Mouse (Mus musculus) adipose tissue, adult 10 weeks (tissue): Measurements from ENCODE around the gene Olfr564. TPM values are rescaled to one million over a fixed set of nuclear protein-coding genes. Genes with fewer than 3 reads are reported as not detected.

ENCODE experiments used
- polyA plus RNA-seq: library from polyadenylated mRNA; stranded (reverse); fragments of 350-450 nt; fragmentation: Illumina TruSeq; extraction: RNeasy Lipid Tissue Mini Kit (QIAGEN cat#74804); gene quantifications from one replicate; pipeline ENCODE4 v1.2.3, GENCODE M21; 2014; ENCODE audit warnings: low read depth, low replicate concordance

Olfr564 gene
- not detected for polyA plus RNA-seq

GRCm38 (mm10) chr7:102803180-102803579, at the start of gene Olfr564:
Olfr564 (plus strand) TSS chr7:102803480.

GRCm38 (mm10) chr7:102759266-102759665, 44.0 kb upstream of the Olfr564 start, which contains the start of the genes Olfr560 and Olfr78:
Olfr560 (minus strand) TSS chr7:102759366.
Olfr78 (minus strand) TSS chr7:102759471.

DNA sequence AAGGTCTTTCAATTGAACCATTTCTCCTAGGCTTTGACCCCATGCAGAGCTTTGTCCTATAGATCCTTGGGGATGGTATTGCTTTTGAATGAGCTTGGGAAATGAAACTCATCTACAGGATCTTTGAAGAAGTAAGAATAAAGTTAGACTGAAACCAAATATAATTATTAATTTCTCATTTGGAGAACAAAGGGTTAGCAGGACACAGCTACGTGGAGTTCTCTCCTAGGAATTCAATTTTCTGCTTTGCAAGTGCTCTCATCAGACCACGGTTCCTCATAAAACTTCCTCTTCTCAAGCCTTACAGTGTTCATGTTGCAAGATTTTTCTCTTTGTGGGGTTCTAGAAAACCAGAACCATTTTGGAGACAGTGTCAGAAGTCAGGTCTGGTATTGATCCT, 32.4 kb upstream of the Olfr564 start, which contains the start of gene Olfr561:
TSS of gene Olfr561 (plus strand) at position 301 of the 400 bp plus-strand sequence.

Other genes with a start within 250 kb of the Olfr564 start
- gene Trim21, start 238.0 kb upstream of the Olfr564 start, polyA plus RNA-seq, result 11.5 TPM
- gene Olfr550, start 232.0 kb upstream of the Olfr564 start, polyA plus RNA-seq, result not detected
- gene Olfr551, start 211.6 kb upstream of the Olfr564 start, polyA plus RNA-seq, result not detected
- not detected for gene Olfr552, start 205.7 kb upstream of the Olfr564 start, polyA plus RNA-seq
- not detected for gene Olfr553, start 185.3 kb upstream of the Olfr564 start, polyA plus RNA-seq
- gene Olfr554, start 165.0 kb upstream of the Olfr564 start, polyA plus RNA-seq, result not detected
- gene Olfr555, start 144.7 kb upstream of the Olfr564 start, polyA plus RNA-seq, result not detected
- gene Olfr556, start 138.6 kb upstream of the Olfr564 start, polyA plus RNA-seq, result not detected
- gene Trim68, start 116.2 kb upstream of the Olfr564 start, polyA plus RNA-seq, result 32.3 TPM
- not detected for gene Olfr557, start 107.6 kb upstream of the Olfr564 start, polyA plus RNA-seq
- gene Olfr558, start 101.3 kb upstream of the Olfr564 start, polyA plus RNA-seq, result 1.8 TPM
- not detected for gene Olfr33, start 84.4 kb upstream of the Olfr564 start, polyA plus RNA-seq
- not detected for gene Olfr559, start 76.0 kb upstream of the Olfr564 start, polyA plus RNA-seq
- not detected for gene Olfr560, start 44.1 kb upstream of the Olfr564 start, polyA plus RNA-seq
- gene Olfr78, start 44.0 kb upstream of the Olfr564 start, polyA plus RNA-seq, result 1.7 TPM
- not detected for gene Olfr561, start 32.3 kb upstream of the Olfr564 start, polyA plus RNA-seq
- not detected for gene Olfr566, start 55.3 kb downstream of the Olfr564 start, polyA plus RNA-seq
- not detected for gene Olfr568, start 73.6 kb downstream of the Olfr564 start, polyA plus RNA-seq
- not detected for gene Olfr569, start 87.4 kb downstream of the Olfr564 start, polyA plus RNA-seq
- gene Olfr570, start 91.1 kb downstream of the Olfr564 start, polyA plus RNA-seq, result not detected
- not detected for gene Olfr571, start 114.1 kb downstream of the Olfr564 start, polyA plus RNA-seq
- not detected for gene Olfr572, start 120.9 kb downstream of the Olfr564 start, polyA plus RNA-seq
- gene Olfr573-ps1, start 139.1 kb downstream of the Olfr564 start, polyA plus RNA-seq, result not detected
- not detected for gene Olfr574, start 145.0 kb downstream of the Olfr564 start, polyA plus RNA-seq
- not detected for gene Olfr575, start 155.3 kb downstream of the Olfr564 start, polyA plus RNA-seq
- gene Olfr576, start 159.2 kb downstream of the Olfr564 start, polyA plus RNA-seq, result not detected
- not detected for gene Olfr577, start 172.5 kb downstream of the Olfr564 start, polyA plus RNA-seq
- gene Olfr578, start 185.8 kb downstream of the Olfr564 start, polyA plus RNA-seq, result not detected
- gene Olfr582, start 234.5 kb downstream of the Olfr564 start, polyA plus RNA-seq, result not detected
- gene Olfr583, start 247.8 kb downstream of the Olfr564 start, polyA plus RNA-seq, result not detected